Mouse (Mus musculus): ENCODE results near the gene Rap1gap2. TPM values are rescaled to one million over a fixed set of nuclear protein-coding genes. Genes with fewer than 3 reads are reported as not detected.

Rap1gap2 gene
- 7.6 and 11.8 TPM in 2 replicates for polyA plus RNA-seq (2012; ENCODE audit: low replicate concordance)

GRCm38 (mm10) chr11:74610545-74611176 is at the start of gene Rap1gap2:
Gene Rap1gap2 (minus strand): TSS chr11:74610915.

GRCm38 (mm10) chr11:74649095-74649646 is 38.5 kb upstream of the Rap1gap2 start, which contains the start of gene Cluh:
Gene Cluh (plus strand): TSS chr11:74649495.

GRCm38 (mm10) chr11:74619201-74619955 is 8.7 kb upstream of the Rap1gap2 start, which contains the start of gene Ccdc92b:
Gene Ccdc92b (plus strand): TSS chr11:74619605.

GRCm38 (mm10) chr11:74361769-74362168 is 248.9 kb downstream of the Rap1gap2 start, which contains the start of gene Olfr412:
Gene Olfr412 (plus strand): TSS chr11:74362069.

GRCm38 (mm10) chr11:74352550-74352949 is 258.2 kb downstream of the Rap1gap2 start, which contains the start of gene Olfr411:
Gene Olfr411 (minus strand): TSS chr11:74352650.

GRCm38 (mm10) chr11:74337931-74338330 is 272.8 kb downstream of the Rap1gap2 start, which contains the start of gene Olfr410:
Gene Olfr410 (minus strand): TSS chr11:74338031.

Other genes with a start within 250 kb of the Rap1gap2 start
- gene Olfr412, start 248.8 kb downstream of the Rap1gap2 start, polyA plus RNA-seq (2012; ENCODE audit: low replicate concordance), result not detected in 2 replicates
- gene Ccdc92b, start 8.7 kb upstream of the Rap1gap2 start, polyA plus RNA-seq (2012; ENCODE audit: low replicate concordance), result 1.0 and 2.7 TPM in 2 replicates
- gene Cluh, start 38.6 kb upstream of the Rap1gap2 start, polyA plus RNA-seq (2012; ENCODE audit: low replicate concordance), result 34.7 and 56.1 TPM in 2 replicates
- gene Pafah1b1, start 113.8 kb upstream of the Rap1gap2 start, polyA plus RNA-seq (2012; ENCODE audit: low replicate concordance), result 7.3 and 21.5 TPM in 2 replicates
- gene Mettl16, start 159.9 kb upstream of the Rap1gap2 start, polyA plus RNA-seq (2012; ENCODE audit: low replicate concordance), result 5.4 and 14.9 TPM in 2 replicates
- 99.3 and 178 TPM in 2 replicates for gene Mnt, start 220.0 kb upstream of the Rap1gap2 start, polyA plus RNA-seq (2012; ENCODE audit: low replicate concordance)

All from leukemia stem cell, adult 10-12 weeks (primary cell).